Mouse (Mus musculus) left cerebral cortex, postnatal 10 days (tissue): Measurements from ENCODE around the gene Fgfrl1. TPM values are rescaled to one million over a fixed set of nuclear protein-coding genes. Genes with fewer than 3 reads are reported as not detected.
A peak's percentile ranks its signal among the peaks of the same experiment; 100 is the strongest.

Source experiments
- DNase-seq, 2 experiments: peaks; one replicate each; pipeline ENCODE4 v3.0.0; 2021 to 2022; ENCODE audit warnings: low spot score in 2 of 2, mixed read lengths in 1 of 2; ENCODE audit errors: extremely low spot score in 1 of 2
- intact Hi-C: fragments of 180-260 bp; cut with DNase I; formaldehyde crosslinking; loops from one replicate; pipeline ENCODE4 v1.15.1; 2025
- total RNA-seq, 2 experiments: library from RNA; stranded (reverse); gene quantifications; 2 replicates each; pipeline ENCODE4 v1.2.3; 2021

The Fgfrl1 gene
- total RNA-seq, 2 experiments from 2014 or later: 12.5 to 16.2 TPM

- peak; percentile 73 to 92 for DNase-seq
- intact Hi-C loops: no loop called here
Measured at GRCm38 (mm10) chr5:108693872-108694288, 1.7 kb downstream of the Fgfrl1 start.

- peak in 1 of 2 experiments; percentile 59 for DNase-seq
- intact Hi-C loops: no loop called here
Measured at GRCm38 (mm10) chr5:108694352-108695261, 2.4 kb downstream of the Fgfrl1 start.

GRCm38 (mm10) chr5:108695861-108696260 is 3.7 kb downstream of the Fgfrl1 start:
- no peak for DNase-seq
- intact Hi-C loops: no loop called here

- no peak for DNase-seq
- intact Hi-C loops: no loop called here
Measured at GRCm38 (mm10) chr5:108696542-108696941, 4.4 kb downstream of the Fgfrl1 start.

- intact Hi-C loops: no loop called here
- DNase-seq: peak; percentile 64
Measured at GRCm38 (mm10) chr5:108697341-108697753, 5.2 kb downstream of the Fgfrl1 start.

GRCm38 (mm10) chr5:108700346-108700745 is 8.2 kb downstream of the Fgfrl1 start:
- intact Hi-C loops: no loop called here
- no peak for DNase-seq

- DNase-seq: no peak
- intact Hi-C loops: no loop called here
Measured at GRCm38 (mm10) chr5:108701341-108702021, 9.3 kb downstream of the Fgfrl1 start.

- DNase-seq: no peak
- intact Hi-C loops: no loop called here
Measured at GRCm38 (mm10) chr5:108703754-108704626, 11.8 kb downstream of the Fgfrl1 start.

GRCm38 (mm10) chr5:108707758-108708157 is 15.6 kb downstream of the Fgfrl1 start:
- intact Hi-C loops: no loop called here

GRCm38 (mm10) chr5:108708419-108708818 is 16.2 kb downstream of the Fgfrl1 start:
- DNase-seq: no peak
- intact Hi-C loops: no loop called here

More at GRCm38 (mm10) chr5:108707758-108708157, 15.6 kb downstream of the Fgfrl1 start:
- no peak for DNase-seq

- DNase-seq: no peak
- intact Hi-C loops: no loop called here
Measured at GRCm38 (mm10) chr5:108708981-108709731, 17.0 kb downstream of the Fgfrl1 start.

- intact Hi-C loops: no loop called here
- DNase-seq: no peak
Measured at GRCm38 (mm10) chr5:108711968-108712367, 19.8 kb downstream of the Fgfrl1 start.

GRCm38 (mm10) chr5:108713096-108713495 is 20.9 kb downstream of the Fgfrl1 start:
- intact Hi-C loops: no loop called here
- DNase-seq: peak in 1 of 2 experiments; percentile 5

GRCm38 (mm10) chr5:108713691-108714090 is 21.5 kb downstream of the Fgfrl1 start:
- DNase-seq: peak in 1 of 2 experiments; percentile 12
- intact Hi-C loops: no loop called here

GRCm38 (mm10) chr5:108714149-108714548 is 22.0 kb downstream of the Fgfrl1 start:
- DNase-seq: peak; percentile 50 to 62
- intact Hi-C loops: no loop called here

- DNase-seq: no peak
- intact Hi-C loops: no loop called here
Measured at GRCm38 (mm10) chr5:108715974-108716373, 23.8 kb downstream of the Fgfrl1 start.

GRCm38 (mm10) chr5:108718051-108718450 is 25.9 kb downstream of the Fgfrl1 start:
- DNase-seq: no peak

GRCm38 (mm10) chr5:108719761-108720160 is 27.6 kb downstream of the Fgfrl1 start:
- no peak for DNase-seq
- intact Hi-C loops: no loop called here

More at GRCm38 (mm10) chr5:108718051-108718450, 25.9 kb downstream of the Fgfrl1 start:
- intact Hi-C loops: no loop called here
